8 mouse cellular contexts compared by ENCODE assay signal in the genomic region with DNA sequence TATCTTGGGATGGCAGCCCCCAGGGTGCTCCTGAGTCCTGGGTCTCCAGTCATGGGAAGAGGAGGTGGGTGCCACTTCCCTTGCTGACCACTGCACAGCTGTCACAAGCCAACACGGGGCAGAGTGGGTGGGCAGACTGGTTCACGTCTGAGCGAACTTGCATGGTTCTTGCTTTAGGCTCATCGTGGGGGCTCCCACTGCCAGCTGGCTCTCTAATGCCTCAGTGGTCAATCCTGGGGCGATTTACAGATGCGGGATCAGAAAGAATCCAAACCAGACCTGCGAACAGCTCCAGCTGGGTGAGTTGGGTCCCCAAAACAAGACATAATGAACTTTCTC. TPM values are rescaled to one million over a fixed set of nuclear protein-coding genes. Genes with fewer than 3 reads are reported as not detected.
DNase-seq lines count a peak whose midpoint lies in the region; ATAC-seq and TF ChIP-seq lines count a peak whose summit lies in the region.

No protein-coding gene starts in this region.

- no peaks in the 10 kb centered on the region for H3K9me3 ChIP-seq in liver, embryonic 13.5 days (replicated peaks)

- H3K36me3 ChIP-seq in thymus, adult 2 months (ENCODE audit: control insufficient read depth, insufficient read depth, low read length): 0 out of 2 replicates have a peak, but pooled peaks cover 4% of the 10 kb centered on the region
- H3K36me3 ChIP-seq in liver, embryonic 13.5 days: peaks cover 3% of the 10 kb centered on the region

- under 1% methylated on average over 7 of the region's 7 CpGs for WGBS in thymus, adult 2 months
- WGBS in liver, embryonic 13.5 days (ENCODE audit: insufficient replicate concordance): 3% methylated on average over 7 of the region's 7 CpGs

- peak overlapping the region; percentile 93 for H3K9ac ChIP-seq in liver, embryonic 13.5 days

- peak overlapping the region; percentile 69 for H3K27ac ChIP-seq in thymus, adult 2 months (ENCODE audit: control insufficient read depth, insufficient read depth, low read length)
- peak overlapping the region; percentile 93 for H3K27ac ChIP-seq in liver, embryonic 13.5 days

- peak overlapping the region; percentile 94 for H3K4me3 ChIP-seq in thymus, adult 2 months (ENCODE audit: control insufficient read depth, insufficient read depth, low read length)
- H3K4me3 ChIP-seq in liver, embryonic 13.5 days (replicated peaks): peak overlapping the region; percentile 83

- H3K4me2 ChIP-seq in liver, embryonic 13.5 days: peak overlapping the region; percentile 76

- no peak for ATAC-seq in liver, embryonic 13.5 days (ENCODE audit: low read depth)

- H3K27me3 ChIP-seq in thymus, adult 2 months (ENCODE audit: control insufficient read depth, insufficient read depth, low read length): no peaks in the 10 kb centered on the region
- H3K27me3 ChIP-seq in liver, embryonic 13.5 days: no peaks in the 10 kb centered on the region

- peak; percentile 33 to 46 for DNase-seq in cerebellum, postnatal 10 days
- DNase-seq in cerebellum, adult 18-20 months: no peak
- DNase-seq in thymus, adult 2 months: no peak
- no peak for DNase-seq in thymus, postnatal 25 days
- DNase-seq in liver, embryonic 13.5 days: no peak
- no peak for DNase-seq in frontal cortex, postnatal 10 days (ENCODE audit: low spot score in 2 of 2)
- no peak for DNase-seq in thymus, adult 18-20 months
- no peak for DNase-seq in adipocyte (ENCODE audit: low spot score)

- H3K4me1 ChIP-seq in thymus, adult 2 months (replicated peaks; ENCODE audit: control insufficient read depth, insufficient read depth, low read length): peaks cover 21% of the 10 kb centered on the region
- peaks cover 69% of the 10 kb centered on the region for H3K4me1 ChIP-seq in liver, embryonic 13.5 days (replicated peaks)

- 0 out of 2 replicates have a peak, but pooled peaks have one; percentile 2 for TF ChIP-seq POLR2A in thymus, adult 2 months (IDR thresholded peaks at IDR 0.05; ENCODE audit: control insufficient read depth, extremely low read depth, insufficient read depth, low read length, poor library complexity)

- no peak for TF ChIP-seq CTCF in thymus, adult 2 months (IDR thresholded peaks at IDR 0.05; ENCODE audit: borderline replicate concordance, control insufficient read depth, extremely low read depth, insufficient read depth, low read length, poor library complexity)

RNA-seq across cellular contexts. Expression of a gene that starts 0.7 kb away (rescaled TPM):
- 26.2 and 27.5 TPM in 2 replicates for polyA plus RNA-seq in thymus, adult 2 months (2012; rRNA removed)
- 24.8 and 30.1 TPM in 2 replicates for polyA plus RNA-seq in liver, embryonic 13.5 days (2015; fragmentation: Nextera tagmentation; extraction: Ambion mirVana)

Comparison
In these comparisons a context has a peak if more than half of its experiments do, and no peak if none do; other contexts are left out.
1. DNase-seq: peak in cerebellum, postnatal 10 days (2 of 2); none in cerebellum, adult 18-20 months (0 of 2), thymus, adult 2 months (single experiment), thymus, postnatal 25 days (single experiment), liver, embryonic 13.5 days (single experiment), frontal cortex, postnatal 10 days (0 of 2), thymus, adult 18-20 months (0 of 2) and adipocyte (single experiment).